Mouse (Mus musculus): ENCODE data around the gene Rtn2. TPM values are rescaled to one million over a fixed set of nuclear protein-coding genes. Genes with fewer than 3 reads are reported as not detected.

Gene Rtn2
- total and polyA plus RNA-seq, 2 experiments from 2014 or later = 104 to 172 TPM

- Histone ChIP-seq H3K4me3 (ENCODE audit: low read depth, low read length) (peak overlapping the region; percentile 88), H3K9me3 (ENCODE audit: low read length) (no peaks in the 10 kb centered on the region), H3K27ac (ENCODE audit: low read depth, low read length) (0 out of 2 replicates have a peak overlapping the region, but pooled peaks have one; percentile 26), H3K4me2 (ENCODE audit: low read depth, low read length, poor library complexity, severe bottlenecking) (peak overlapping the region; percentile 88), H3K36me3 (ENCODE audit: insufficient read depth, low read length) (no peaks in the 10 kb centered on the region), H3K4me1 (ENCODE audit: insufficient read depth, low read length) (peaks cover 4% of the 10 kb centered on the region; the same call in 1 of the 2 replicates), H3K27me3 (ENCODE audit: insufficient read depth, low read length) (no peaks in the 10 kb centered on the region; the same call in 1 of the 2 replicates), H3K9ac (replicated peaks; ENCODE audit: low read length, poor library complexity, severe bottlenecking) (peak overlapping the region; percentile 77)
- DNase-seq (ENCODE audit: low spot score) (peak; percentile 46), ATAC-seq (ENCODE audit: low FRiP score) (no peak)
- no peak for TF ChIP-seq CTCF (IDR thresholded peaks at IDR 0.05)
- WGBS = 4% methylated on average over 16 of the region's 19 CpGs
These were observed 12.5 kb upstream of the Rtn2 start for GRCm38 (mm10) chr7:19269721-19270441.

GRCm38 (mm10) chr7:19270509-19271237, 11.8 kb upstream of the Rtn2 start:
- Histone ChIP-seq H3K27me3 (ENCODE audit: insufficient read depth, low read length) (no peaks in the 10 kb centered on the region; the same call in 1 of the 2 replicates), H3K27ac (ENCODE audit: low read depth, low read length) (no peak overlapping the region), H3K9ac (replicated peaks; ENCODE audit: low read length, poor library complexity, severe bottlenecking) (peak overlapping the region; percentile 77), H3K4me1 (ENCODE audit: insufficient read depth, low read length) (peaks cover 4% of the 10 kb centered on the region; the same call in 1 of the 2 replicates), H3K36me3 (ENCODE audit: insufficient read depth, low read length) (no peaks in the 10 kb centered on the region), H3K4me2 (ENCODE audit: low read depth, low read length, poor library complexity, severe bottlenecking) (peak overlapping the region; percentile 88), H3K4me3 (ENCODE audit: low read depth, low read length) (peak overlapping the region; percentile 88), H3K9me3 (ENCODE audit: low read length) (no peaks in the 10 kb centered on the region)
- WGBS = 0% methylated on average over 17 of the region's 21 CpGs
- no peak for ATAC-seq (ENCODE audit: low FRiP score)
- TF ChIP-seq CTCF (IDR thresholded peaks at IDR 0.05) = no peak
- DNase-seq (ENCODE audit: low spot score) = no peak

DNA sequence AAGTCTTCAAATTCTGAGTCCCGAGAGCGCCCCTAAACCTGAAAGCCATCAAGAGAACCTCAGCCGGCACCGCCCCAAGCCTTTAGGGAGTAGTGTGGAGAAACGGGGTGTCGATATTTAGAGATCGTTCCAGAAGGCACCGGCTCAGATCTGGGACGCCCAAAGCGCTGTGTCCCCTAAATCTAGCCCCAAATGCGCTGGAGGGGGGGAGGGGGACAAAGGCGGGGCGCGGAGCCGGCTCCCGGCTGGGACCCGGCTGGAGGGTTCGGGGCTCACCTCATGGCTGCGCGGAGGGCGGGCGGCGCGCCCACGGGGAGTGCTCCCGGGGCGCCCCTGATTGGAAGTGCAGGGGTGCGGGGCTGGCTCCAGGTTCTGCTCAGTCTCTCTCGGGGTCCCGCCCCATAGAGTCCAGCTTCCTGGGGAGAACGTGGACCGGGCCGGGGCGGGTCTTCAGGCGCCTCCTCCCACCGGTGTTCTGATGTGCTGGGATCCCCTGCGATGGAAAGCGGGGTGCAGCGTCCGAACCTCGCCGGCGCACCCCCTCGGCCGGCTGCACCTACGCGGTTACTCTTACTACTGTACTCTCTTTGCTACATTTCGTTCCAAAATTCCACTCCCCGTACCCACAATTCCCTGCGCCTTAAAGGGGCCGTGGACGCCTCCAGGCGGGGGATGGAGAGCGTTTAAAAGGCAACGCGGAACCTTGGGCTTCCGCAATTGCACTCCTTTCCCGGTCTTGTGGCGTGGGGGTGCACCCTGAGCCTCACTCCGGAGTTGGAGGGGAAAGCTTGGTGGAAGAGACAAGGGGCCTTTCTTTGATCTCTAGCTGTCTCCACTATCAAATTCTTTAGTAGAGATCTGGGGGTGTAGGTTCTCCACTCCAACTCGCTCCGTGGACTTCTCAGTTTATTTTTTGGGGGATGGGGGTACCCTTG, 10.9 kb upstream of the Rtn2 start, which contains the start of gene Vasp:
TSS of gene Vasp (minus strand) at position 580 of the 935 bp plus-strand sequence.
- peaks cover 4% of the 10 kb centered on the region; the same call in 1 of the 2 replicates for H3K4me1 ChIP-seq (ENCODE audit: insufficient read depth, low read length)

DNA sequence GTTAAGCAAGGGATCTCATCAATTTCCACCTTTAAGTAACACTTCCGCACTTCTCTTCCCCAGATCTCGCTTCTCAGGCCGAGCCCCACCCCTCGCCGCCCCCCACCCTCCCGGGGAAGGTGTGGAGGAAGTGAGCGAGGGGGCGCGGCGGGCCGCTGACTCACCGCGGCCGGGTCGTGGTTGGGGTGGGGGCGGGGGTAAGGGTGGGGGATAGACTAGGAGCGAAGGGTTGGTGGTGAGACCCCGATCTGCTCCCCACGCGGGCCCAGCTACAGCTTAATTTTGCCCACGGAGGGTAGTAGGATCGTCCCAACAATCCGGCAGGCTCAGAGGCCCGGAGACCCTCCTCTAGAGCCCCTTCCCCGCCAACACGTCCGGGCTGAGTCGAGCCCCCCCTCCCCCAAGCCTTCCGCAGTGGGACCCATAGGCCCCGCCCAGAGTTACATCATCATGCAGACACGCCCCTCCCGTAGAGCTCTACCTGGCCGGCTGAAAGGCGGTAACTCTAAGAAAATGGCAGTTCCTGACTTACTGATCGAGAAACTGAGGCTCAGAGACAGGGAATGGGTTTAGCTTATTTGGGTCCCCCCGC, 10.2 kb upstream of the Rtn2 start:
- DNase-seq (ENCODE audit: low spot score) (peak; percentile 66), ATAC-seq (ENCODE audit: low FRiP score) (peak; percentile 60)
- no peak for TF ChIP-seq CTCF (IDR thresholded peaks at IDR 0.05)
- Histone ChIP-seq H3K4me2 (ENCODE audit: low read depth, low read length, poor library complexity, severe bottlenecking) (peak overlapping the region; percentile 88), H3K9ac (replicated peaks; ENCODE audit: low read length, poor library complexity, severe bottlenecking) (peak overlapping the region; percentile 77), H3K27me3 (ENCODE audit: insufficient read depth, low read length) (no peaks in the 10 kb centered on the region; the same call in 1 of the 2 replicates), H3K9me3 (ENCODE audit: low read length) (no peaks in the 10 kb centered on the region), H3K4me3 (ENCODE audit: low read depth, low read length) (peak overlapping the region; percentile 88), H3K4me1 (ENCODE audit: insufficient read depth, low read length) (peaks cover 4% of the 10 kb centered on the region; the same call in 1 of the 2 replicates), H3K27ac (ENCODE audit: low read depth, low read length) (peak overlapping the region; percentile 75), H3K36me3 (ENCODE audit: insufficient read depth, low read length) (no peaks in the 10 kb centered on the region)
- under 1% methylated on average over 35 of the region's 36 CpGs for WGBS

More for the DNA sequence above, 10.9 kb upstream of the Rtn2 start, which contains the start of gene Vasp:
- H3K4me2 ChIP-seq (ENCODE audit: low read depth, low read length, poor library complexity, severe bottlenecking) = peak within 1 kb of the TSS; percentile 88
- ATAC-seq (ENCODE audit: low FRiP score) = peak; percentile 77
- H3K27ac ChIP-seq (ENCODE audit: low read depth, low read length) = peak within 1 kb of the TSS; percentile 75
- peak; percentile 89 for DNase-seq (ENCODE audit: low spot score)
- peak within 1 kb of the TSS; percentile 88 for H3K4me3 ChIP-seq (ENCODE audit: low read depth, low read length)
- TF ChIP-seq CTCF (IDR thresholded peaks at IDR 0.05) = peak; percentile 31
- WGBS = under 1% methylated on average over 56 of the region's 62 CpGs
- no peaks in the 10 kb centered on the region for H3K36me3 ChIP-seq (ENCODE audit: insufficient read depth, low read length)
- no peaks in the 10 kb centered on the region; the same call in 1 of the 2 replicates for H3K27me3 ChIP-seq (ENCODE audit: insufficient read depth, low read length)
- no peaks in the 10 kb centered on the region for H3K9me3 ChIP-seq (ENCODE audit: low read length)
- H3K9ac ChIP-seq (replicated peaks; ENCODE audit: low read length, poor library complexity, severe bottlenecking) = peak within 1 kb of the TSS; percentile 77

- no peak overlapping the region for H3K4me2 ChIP-seq (ENCODE audit: low read depth, low read length, poor library complexity, severe bottlenecking)
- H3K9me3 ChIP-seq (ENCODE audit: low read length) = no peaks in the 10 kb centered on the region
- H3K27me3 ChIP-seq (ENCODE audit: insufficient read depth, low read length) = peaks cover 30% of the 10 kb centered on the region
- no peak for DNase-seq (ENCODE audit: low spot score)
- no peak overlapping the region for H3K27ac ChIP-seq (ENCODE audit: low read depth, low read length)
- 58% methylated on average over 4 of the region's 4 CpGs for WGBS
- H3K9ac ChIP-seq (replicated peaks; ENCODE audit: low read length, poor library complexity, severe bottlenecking) = no peak overlapping the region
- TF ChIP-seq CTCF (IDR thresholded peaks at IDR 0.05) = peak; percentile 33; the same call in 1 of the 2 replicates
- no peak overlapping the region for H3K4me3 ChIP-seq (ENCODE audit: low read depth, low read length)
- no peaks in the 10 kb centered on the region; the same call in 1 of the 2 replicates for H3K4me1 ChIP-seq (ENCODE audit: insufficient read depth, low read length)
- no peak for ATAC-seq (ENCODE audit: low FRiP score)
- no peaks in the 10 kb centered on the region for H3K36me3 ChIP-seq (ENCODE audit: insufficient read depth, low read length)
These were observed 6.2 kb upstream of the Rtn2 start for GRCm38 (mm10) chr7:19276253-19276652.
